Mouse (Mus musculus) induced T-regulatory cell, adult 2 months (primary cell): ENCODE measurements around the gene Olfr547.
A peak's percentile ranks its signal among the peaks of the same experiment; 100 is the strongest.

Source experiments
- DNase-seq: peaks from one replicate; pipeline ENCODE4 v3.0.0-alpha.2; 2012; ENCODE audit warnings: low read depth

The Olfr547 gene

DNA sequence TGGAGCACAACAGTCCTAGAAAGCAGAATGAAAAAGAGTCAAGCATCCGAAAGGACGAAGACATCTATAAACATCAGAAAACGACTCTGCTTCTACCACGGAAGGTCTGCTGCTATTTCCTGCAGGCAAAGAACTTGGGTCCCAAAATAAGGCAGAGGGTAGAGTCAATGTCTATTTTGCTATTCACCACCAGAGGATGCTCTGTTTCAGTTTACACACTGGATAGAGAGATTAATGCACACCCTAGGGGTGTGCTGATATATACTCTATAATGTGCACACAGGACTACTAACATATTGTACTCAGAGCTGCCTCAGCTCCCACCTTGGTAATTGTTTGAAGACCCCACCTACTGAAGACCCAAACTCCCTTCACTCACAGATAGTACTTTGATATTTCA, 31.7 kb downstream of the Olfr547 start:
- DNase-seq: no peak

DNA sequence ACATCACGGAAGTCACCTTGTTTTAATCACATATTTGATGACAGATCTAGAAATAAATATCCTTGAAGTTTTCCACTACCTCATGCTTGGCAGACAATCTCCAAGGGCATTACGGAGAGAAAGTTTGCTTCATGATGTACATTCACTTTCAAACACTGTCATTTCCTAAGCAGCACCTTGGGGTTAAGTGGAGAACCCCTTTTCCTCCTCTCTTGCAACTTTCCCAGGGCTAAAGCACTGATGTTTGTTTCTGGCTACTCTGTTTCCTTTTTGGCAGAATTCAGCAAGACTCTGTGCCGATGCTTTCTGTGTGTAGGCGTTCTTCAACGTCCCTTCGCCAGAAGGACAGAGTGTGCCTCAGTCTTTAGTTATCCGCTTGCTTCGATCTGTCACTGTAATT, 36.6 kb downstream of the Olfr547 start, which contains the start of gene Olfr550:
Olfr550 (plus strand) TSS at position 301 of the 400 bp plus-strand sequence.
- DNase-seq: no peak

DNA sequence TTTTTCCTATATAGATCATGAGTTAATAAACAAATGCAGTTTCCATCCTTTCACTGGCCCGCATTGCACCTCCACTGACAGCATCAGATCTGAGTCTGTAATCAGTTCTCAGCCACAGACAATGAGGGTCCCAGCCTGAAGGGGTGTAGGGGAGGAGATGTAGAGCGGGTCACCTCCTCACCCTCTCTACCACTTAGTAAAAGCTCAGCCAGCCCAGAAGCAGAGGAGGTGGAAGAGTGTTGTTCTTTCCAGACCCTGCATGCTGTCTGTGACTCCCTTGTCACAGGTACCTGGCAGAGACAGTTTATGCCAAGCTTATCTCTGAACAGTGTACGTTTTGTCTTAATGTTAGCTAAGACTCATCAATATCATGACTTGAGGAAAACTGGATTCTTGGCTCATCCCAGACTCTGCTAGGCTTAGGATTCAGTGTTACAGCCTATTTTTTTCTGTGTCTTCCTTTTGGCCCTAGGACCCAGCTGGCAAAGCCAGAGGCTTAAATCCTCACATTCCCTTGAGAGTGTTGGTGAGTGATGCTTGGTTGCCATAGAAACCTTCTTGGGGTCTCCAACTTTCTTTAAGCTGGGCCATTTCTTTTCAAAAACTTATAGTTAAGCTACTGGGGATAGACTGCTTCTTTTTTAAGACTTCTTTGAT, 38.8 kb downstream of the Olfr547 start:
- DNase-seq: no peak

DNA sequence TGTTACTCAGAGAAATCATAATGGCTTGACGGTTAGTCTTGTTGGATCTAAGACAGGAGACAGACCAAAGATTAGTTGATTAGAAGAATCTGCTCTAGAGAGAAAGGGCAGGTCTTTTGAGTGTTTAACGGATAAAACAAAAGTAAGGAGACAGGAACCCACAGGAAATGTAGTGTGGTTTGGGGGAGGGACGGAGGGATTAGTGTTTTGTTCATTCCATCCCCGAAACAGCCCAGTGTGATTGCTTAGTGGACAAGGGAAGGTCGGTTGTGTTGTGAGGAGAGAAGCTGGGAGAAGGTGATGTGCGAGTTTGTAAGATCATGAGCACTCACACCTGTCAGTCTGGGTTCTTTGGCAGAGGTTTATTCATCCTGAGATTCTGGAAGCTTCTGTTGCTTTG, 41.4 kb downstream of the Olfr547 start:
- DNase-seq: peak; percentile 10
